Mouse (Mus musculus) myocyte (in vitro differentiated cells): ENCODE measurements around the gene Epb41l4b.

Experiments
- CEBPB ChIP-seq: IDR thresholded peaks from 2 replicates; pipeline ENCODE4 v1.6.1; 2011; ENCODE audit warnings: mild to moderate bottlenecking, moderate library complexity; ENCODE audit not compliant: poor library complexity, insufficient read depth, severe bottlenecking
- E2F4 ChIP-seq: IDR thresholded peaks from one replicate; pipeline ENCODE4 v1.6.1; 2011; ENCODE audit warnings: mild to moderate bottlenecking, control low read depth, moderate library complexity; ENCODE audit not compliant: insufficient read depth
- MAX ChIP-seq: IDR thresholded peaks from one replicate; pipeline ENCODE4 v1.6.1; 2011; ENCODE audit warnings: low read depth, mild to moderate bottlenecking, control low read depth
- MYOD1 ChIP-seq, 3 experiments: IDR thresholded peaks; one replicate each; pipeline ENCODE4 v1.6.1; 2011; ENCODE audit warnings: control low read depth in 2 of 3, low read depth in 2 of 3, mild to moderate bottlenecking in 2 of 3, moderate library complexity in 1 of 3; ENCODE audit not compliant: insufficient read length in 2 of 3, control insufficient read depth in 1 of 3
- MYOG ChIP-seq, 3 experiments: IDR thresholded peaks; one replicate each; pipeline ENCODE4 v1.6.1; 2011; ENCODE audit warnings: control low read depth in 2 of 3, low read depth in 2 of 3, mild to moderate bottlenecking in 2 of 3; ENCODE audit not compliant: insufficient read length in 2 of 3, control insufficient read depth in 1 of 3, insufficient read depth in 1 of 3
- POLR2A ChIP-seq: IDR thresholded peaks from one replicate; pipeline ENCODE4 v1.6.1; 2011; ENCODE audit warnings: low read depth, mild to moderate bottlenecking, control low read depth, moderate library complexity; ENCODE audit not compliant: insufficient read length
- REST ChIP-seq: IDR thresholded peaks from one replicate; pipeline ENCODE4 v1.6.1; 2011; ENCODE audit warnings: mild to moderate bottlenecking, control low read depth, moderate library complexity; ENCODE audit not compliant: insufficient read depth, insufficient read length
- TCF12 ChIP-seq: IDR thresholded peaks from one replicate; pipeline ENCODE4 v1.6.1; 2011; ENCODE audit warnings: mild to moderate bottlenecking, control low read depth; ENCODE audit not compliant: poor library complexity, insufficient read depth, severe bottlenecking
- USF1 ChIP-seq: IDR thresholded peaks from one replicate; pipeline ENCODE4 v1.6.1; 2011; ENCODE audit warnings: low read depth, mild to moderate bottlenecking, control low read depth, moderate library complexity

DNA sequence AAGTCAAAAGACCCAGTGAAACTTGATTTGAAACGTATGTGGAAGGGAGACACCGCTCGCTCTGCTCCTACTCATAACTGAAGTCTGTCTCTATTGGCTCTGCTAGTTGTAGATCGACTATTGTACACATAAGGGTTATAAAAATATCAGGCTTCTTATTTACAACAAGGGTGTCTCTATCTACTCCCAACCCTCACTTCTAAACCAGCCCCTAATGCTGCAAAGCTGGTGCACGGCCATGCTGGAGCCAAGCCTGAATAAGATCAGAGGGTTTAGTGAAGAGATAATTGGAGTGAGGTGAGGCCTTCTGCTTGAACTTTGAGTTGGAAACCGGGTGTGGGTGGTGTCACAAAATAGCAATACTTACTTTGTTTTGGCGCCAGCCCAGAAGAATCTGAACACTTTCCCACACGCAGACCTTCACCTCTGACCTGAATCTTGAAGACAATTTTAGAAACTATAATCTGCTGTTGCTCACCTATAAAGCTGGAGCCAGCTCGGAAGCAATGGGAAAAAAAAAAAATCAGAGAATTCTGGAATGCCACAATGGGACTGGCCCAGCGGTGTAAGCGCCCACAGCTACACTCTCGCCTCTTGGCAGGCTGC lies 181.8 kb downstream of the Epb41l4b start:
- no peak for TF ChIP-seq MYOD1 (IDR thresholded peaks at IDR 0.05; ENCODE audit: control insufficient read depth in 1 of 3, insufficient read length in 2 of 3, low read depth in 2 of 3)
- no peak for TF ChIP-seq POLR2A
- TF ChIP-seq TCF12: no peak
- no peak for TF ChIP-seq USF1
- no peak for TF ChIP-seq MYOG (IDR thresholded peaks at IDR 0.05; ENCODE audit: control insufficient read depth in 1 of 3, insufficient read depth in 1 of 3, insufficient read length in 2 of 3, low read depth in 2 of 3)
- no peak for TF ChIP-seq REST
- no peak for TF ChIP-seq E2F4
- no peak for TF ChIP-seq MAX
- no peak for TF ChIP-seq CEBPB
